Mouse (Mus musculus): ENCODE results near the gene Mapkbp1.

Mapkbp1 gene

GRCm38 (mm10) chr2:119972537-119972879, at the start of gene Mapkbp1:
Mapkbp1 (plus strand) TSS chr2:119972699.
- no peak for DNase-seq (ENCODE audit: low spot score in 2 of 2)

GRCm38 (mm10) chr2:119970571-119970970, 1.9 kb upstream of the Mapkbp1 start:
- DNase-seq (ENCODE audit: low spot score in 2 of 2), result no peak

GRCm38 (mm10) chr2:119971316-119971715, 1.2 kb upstream of the Mapkbp1 start:
- no peak for DNase-seq (ENCODE audit: low spot score in 2 of 2)

GRCm38 (mm10) chr2:119971837-119972536, 512 bp upstream of the Mapkbp1 start:
- DNase-seq (ENCODE audit: low spot score in 2 of 2), result peak; percentile 92 to 93

- no peak for DNase-seq (ENCODE audit: low spot score in 2 of 2)
Observed at GRCm38 (mm10) chr2:119980343-119980986, 8.0 kb downstream of the Mapkbp1 start.

GRCm38 (mm10) chr2:119981631-119982030, 9.1 kb downstream of the Mapkbp1 start:
- no peak for DNase-seq (ENCODE audit: low spot score in 2 of 2)

GRCm38 (mm10) chr2:119985871-119986270, 13.4 kb downstream of the Mapkbp1 start:
- DNase-seq (ENCODE audit: low spot score in 2 of 2), result no peak

GRCm38 (mm10) chr2:119986369-119986768, 13.9 kb downstream of the Mapkbp1 start:
- DNase-seq (ENCODE audit: low spot score in 2 of 2), result no peak

GRCm38 (mm10) chr2:119987441-119987840, 14.9 kb downstream of the Mapkbp1 start:
- DNase-seq (ENCODE audit: low spot score in 2 of 2), result no peak

- no peak for DNase-seq (ENCODE audit: low spot score in 2 of 2)
Observed at GRCm38 (mm10) chr2:119988952-119989351, 16.5 kb downstream of the Mapkbp1 start.

- DNase-seq (ENCODE audit: low spot score in 2 of 2), result no peak
Observed at GRCm38 (mm10) chr2:119990881-119991280, 18.4 kb downstream of the Mapkbp1 start.

- no peak for DNase-seq (ENCODE audit: low spot score in 2 of 2)
Observed at GRCm38 (mm10) chr2:119992349-119992748, 19.9 kb downstream of the Mapkbp1 start.

GRCm38 (mm10) chr2:119993515-119993914, 21.0 kb downstream of the Mapkbp1 start:
- no peak for DNase-seq (ENCODE audit: low spot score in 2 of 2)

GRCm38 (mm10) chr2:119994839-119995238, 22.3 kb downstream of the Mapkbp1 start:
- DNase-seq (ENCODE audit: low spot score in 2 of 2), result no peak

- no peak for DNase-seq (ENCODE audit: low spot score in 2 of 2)
Observed at GRCm38 (mm10) chr2:119995391-119996281, 23.1 kb downstream of the Mapkbp1 start.

- no peak for DNase-seq (ENCODE audit: low spot score in 2 of 2)
Observed at GRCm38 (mm10) chr2:119997354-119997753, 24.9 kb downstream of the Mapkbp1 start.

GRCm38 (mm10) chr2:119999731-120000130, 27.2 kb downstream of the Mapkbp1 start:
- no peak for DNase-seq (ENCODE audit: low spot score in 2 of 2)

GRCm38 (mm10) chr2:120000882-120001584, 28.5 kb downstream of the Mapkbp1 start:
- DNase-seq (ENCODE audit: low spot score in 2 of 2), result no peak

- DNase-seq (ENCODE audit: low spot score in 2 of 2), result no peak
Observed at GRCm38 (mm10) chr2:120001956-120002355, 29.5 kb downstream of the Mapkbp1 start.

- no peak for DNase-seq (ENCODE audit: low spot score in 2 of 2)
Observed at GRCm38 (mm10) chr2:120003970-120004369, 31.5 kb downstream of the Mapkbp1 start.

- no peak for DNase-seq (ENCODE audit: low spot score in 2 of 2)
Observed at GRCm38 (mm10) chr2:120006696-120007095, 34.2 kb downstream of the Mapkbp1 start.

Measured in urinary bladder, adult 18-20 months (tissue).